Mouse (Mus musculus) heart, adult 9 months (tissue): ENCODE data around the gene Slc25a11.
A peak's percentile ranks its signal among the peaks of the same experiment; 100 is the strongest.

Experiments used
- DNase-seq, 2 experiments: peaks; one replicate each; pipeline ENCODE4 v3.0.0; 2022; ENCODE audit warnings: low spot score in 2 of 2

The Slc25a11 gene

DNA sequence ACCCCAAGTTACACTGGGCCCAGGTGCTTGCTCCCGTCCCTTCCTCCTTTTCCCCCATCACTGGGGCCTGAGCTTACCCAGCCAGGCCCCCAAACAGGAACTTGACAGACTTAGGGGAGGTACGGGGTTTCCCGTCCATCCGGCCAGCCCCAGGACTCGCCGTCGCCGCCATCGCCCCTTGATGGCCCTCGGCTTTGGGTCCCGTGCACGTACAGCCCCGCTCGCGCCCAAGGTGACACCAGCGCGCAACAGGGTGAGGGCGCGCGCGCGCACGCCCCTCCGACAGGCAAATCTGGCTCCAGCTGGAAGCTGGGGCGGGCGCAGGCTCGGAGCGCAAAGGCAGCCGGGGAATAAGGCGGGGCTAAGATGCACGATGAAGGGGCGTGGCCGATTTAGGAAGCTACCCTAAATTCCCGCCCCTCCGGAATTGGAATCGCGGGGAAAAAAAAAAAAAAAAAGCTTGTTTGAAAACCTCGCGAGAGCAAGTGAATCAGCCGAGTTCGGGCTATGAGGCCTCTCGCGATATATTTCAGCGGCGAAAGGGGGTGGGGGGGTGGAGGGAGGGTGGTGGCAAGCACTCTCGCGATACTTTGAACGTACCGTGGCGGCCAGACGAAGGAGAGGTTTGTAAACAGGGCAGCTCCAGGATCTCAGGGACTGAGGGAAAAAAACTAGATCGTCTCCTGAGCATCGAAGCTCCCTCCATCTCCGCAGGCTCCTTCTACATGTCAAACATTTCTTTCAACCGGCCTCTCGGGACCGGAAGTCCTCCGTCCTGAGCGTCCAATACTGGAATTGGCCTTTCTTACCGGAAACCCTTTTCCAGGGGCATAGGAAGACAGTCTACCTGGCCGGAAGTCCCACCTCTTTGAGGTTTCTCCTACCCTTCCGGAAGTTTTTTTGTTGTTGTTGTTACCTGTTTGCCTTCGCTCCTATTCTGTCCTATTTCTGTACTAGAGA is at the start of gene Slc25a11, which contains the start of gene Rnf167:
Gene Slc25a11, minus strand, starts transcription at position 789 of the 960 bp plus-strand sequence.
Gene Rnf167, plus strand, starts transcription at position 545 of the 960 bp plus-strand sequence.
- peak; percentile 95 to 97 for DNase-seq

DNA sequence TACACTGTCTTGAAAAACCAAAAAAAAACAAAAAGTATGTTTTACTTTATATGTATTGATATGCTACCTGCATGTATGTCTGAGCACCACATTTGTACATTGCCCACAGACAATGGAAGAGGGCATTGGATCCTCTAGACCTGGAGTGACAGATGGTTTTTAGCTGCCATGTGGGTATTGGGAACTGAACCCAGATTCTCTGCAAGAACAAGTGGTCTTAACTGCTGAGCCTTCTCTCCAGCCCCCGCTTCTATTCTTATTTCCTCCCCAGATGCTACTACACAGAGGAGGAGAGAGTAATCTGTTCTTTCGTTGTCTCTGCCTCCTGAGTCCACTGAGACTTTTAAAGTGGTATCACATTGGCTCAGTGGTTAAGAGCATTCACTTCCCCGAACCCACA is 46.2 kb upstream of the Slc25a11 start:
- no peak for DNase-seq

GRCm38 (mm10) chr11:70689578-70689977 is 42.3 kb upstream of the Slc25a11 start:
- no peak for DNase-seq

GRCm38 (mm10) chr11:70688372-70688771 is 41.1 kb upstream of the Slc25a11 start:
- DNase-seq: no peak

- DNase-seq: peak; percentile 93
Observed at GRCm38 (mm10) chr11:70687601-70688199, 40.4 kb upstream of the Slc25a11 start, which contains the start of gene Camta2. TSS of gene Camta2 (minus strand) at chr11:70688105.

GRCm38 (mm10) chr11:70686901-70687566 is 39.8 kb upstream of the Slc25a11 start:
- no peak for DNase-seq

- no peak for DNase-seq
Observed at GRCm38 (mm10) chr11:70683640-70684039, 36.4 kb upstream of the Slc25a11 start.

GRCm38 (mm10) chr11:70681897-70682581 is 34.8 kb upstream of the Slc25a11 start:
- DNase-seq: no peak

GRCm38 (mm10) chr11:70681170-70681569 is 33.9 kb upstream of the Slc25a11 start:
- DNase-seq: no peak

- no peak for DNase-seq
Observed at GRCm38 (mm10) chr11:70679894-70680293, 32.6 kb upstream of the Slc25a11 start.

- DNase-seq: no peak
Observed at GRCm38 (mm10) chr11:70679361-70679760, 32.1 kb upstream of the Slc25a11 start.

GRCm38 (mm10) chr11:70678576-70678975 is 31.3 kb upstream of the Slc25a11 start:
- DNase-seq: no peak

DNA sequence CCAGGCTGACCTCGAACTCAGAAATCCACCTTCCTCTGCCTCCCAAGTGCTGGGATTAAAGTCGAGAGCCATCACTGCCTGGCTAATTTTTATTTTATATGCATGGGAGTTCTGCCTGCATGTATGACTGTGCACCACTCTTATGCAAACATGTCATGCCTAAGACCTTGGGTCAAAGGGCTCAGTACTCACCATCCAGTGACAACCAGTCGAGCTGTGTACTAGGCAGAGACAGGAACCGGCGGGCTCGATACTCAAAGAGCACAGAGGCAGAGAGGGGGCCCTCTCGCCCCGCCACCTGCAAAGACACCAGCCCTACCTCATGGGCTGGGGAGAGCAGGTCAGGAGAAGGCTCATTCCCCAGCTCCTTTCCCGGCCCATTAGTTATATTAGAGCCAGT is 30.8 kb upstream of the Slc25a11 start:
- no peak for DNase-seq

GRCm38 (mm10) chr11:70674501-70674900 is 27.2 kb upstream of the Slc25a11 start:
- DNase-seq: no peak

- no peak for DNase-seq
Observed at GRCm38 (mm10) chr11:70674014-70674413, 26.7 kb upstream of the Slc25a11 start.

DNA sequence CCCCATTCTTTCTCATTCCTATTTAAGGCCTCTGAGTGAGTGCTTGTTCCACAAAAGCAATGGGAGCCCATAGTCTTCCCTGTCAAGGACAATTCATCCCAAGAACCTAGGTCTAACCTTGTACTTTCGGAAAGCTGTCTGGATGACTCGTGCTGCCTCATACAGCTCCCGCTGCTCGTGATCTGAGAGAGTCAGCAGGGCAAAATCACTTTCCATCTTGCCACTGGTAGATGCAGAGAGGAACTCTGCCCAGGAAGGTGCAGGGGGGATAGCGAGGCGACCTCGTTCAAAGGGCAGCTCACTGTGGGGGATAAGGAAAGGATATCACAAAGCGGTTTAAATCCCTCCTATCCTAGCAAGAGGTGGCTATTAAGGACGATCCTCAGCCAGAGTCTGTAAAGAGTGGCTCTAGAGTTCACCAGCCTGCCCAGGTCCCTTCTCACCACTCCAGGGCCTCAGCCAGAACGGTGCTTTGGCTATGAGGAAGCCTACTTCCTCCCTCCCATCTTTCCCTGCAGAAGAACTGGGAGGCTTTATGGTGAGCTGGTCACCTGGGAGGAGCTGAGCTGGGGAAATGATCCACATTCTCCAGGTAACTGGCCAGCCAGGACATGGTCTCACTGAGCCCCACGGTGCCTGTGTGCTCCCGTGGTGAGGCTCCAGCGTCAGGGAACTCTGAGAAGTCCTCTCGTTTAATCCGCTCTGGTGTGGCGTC is 24.2 kb upstream of the Slc25a11 start:
- DNase-seq: no peak

DNA sequence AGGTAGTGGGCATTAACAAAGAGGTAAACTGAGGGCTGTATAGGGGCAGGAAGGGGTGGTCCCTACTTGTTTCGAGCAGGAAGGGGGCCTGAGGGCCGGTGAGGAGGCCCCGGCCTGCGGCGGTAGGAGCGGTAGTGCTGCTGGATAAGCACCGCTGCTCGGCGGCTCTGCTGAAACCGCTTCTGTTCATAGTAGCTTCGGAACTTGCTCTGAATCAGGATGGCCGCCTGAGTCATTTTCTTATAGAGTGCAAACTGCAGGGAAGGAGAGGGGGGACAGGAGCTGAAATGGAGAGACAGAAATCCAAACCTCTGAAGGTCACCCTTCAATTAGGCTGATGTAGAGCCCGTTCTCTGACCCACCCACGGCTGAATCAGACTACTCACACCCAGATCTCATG is 23.2 kb upstream of the Slc25a11 start:
- DNase-seq: no peak

DNA sequence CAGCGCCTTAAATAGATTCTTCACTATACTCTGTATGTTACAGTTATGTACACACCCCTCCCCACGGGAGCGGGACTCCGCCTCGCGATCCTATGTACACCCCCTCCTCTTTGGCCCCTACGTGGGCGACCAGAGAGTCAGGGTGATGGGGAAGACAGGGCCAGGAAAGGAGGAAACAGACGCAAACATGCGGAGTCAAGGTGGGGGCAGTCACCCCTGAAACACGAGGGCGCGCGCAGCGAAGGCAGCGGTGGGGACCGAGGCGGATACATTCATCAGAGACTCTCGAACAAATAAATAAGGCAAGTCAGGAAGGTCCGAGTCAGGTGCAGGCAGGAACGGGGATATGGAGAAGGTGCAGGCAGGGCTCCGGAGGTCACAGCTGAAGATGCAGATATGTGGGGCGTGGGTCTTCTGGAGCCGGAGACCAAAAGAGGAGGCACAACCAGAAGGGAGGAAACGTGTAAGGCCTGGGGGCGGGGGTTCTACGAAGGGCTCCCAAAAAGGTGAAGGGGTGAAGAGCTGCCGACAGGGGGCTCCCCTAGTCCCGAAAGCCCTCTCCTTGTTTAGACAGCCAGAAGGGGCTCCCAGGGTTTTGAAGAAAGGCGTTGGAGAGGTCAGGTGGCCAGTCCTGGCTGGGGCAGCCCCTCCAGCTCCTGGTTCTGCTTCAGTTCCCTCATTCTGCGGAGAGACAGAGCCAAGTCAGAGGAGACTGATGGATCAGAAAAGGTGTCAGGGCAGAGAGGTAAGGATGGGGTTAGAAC is 22.5 kb upstream of the Slc25a11 start:
- DNase-seq: peak; percentile 74 to 75

- peak; percentile 99 to 100 for DNase-seq
Observed at GRCm38 (mm10) chr11:70668771-70669505, 21.7 kb upstream of the Slc25a11 start, which contains the start of gene Spag7. TSS of gene Spag7 (minus strand) at chr11:70669416.
